Mouse (Mus musculus) c-Kit-positive CD71-negative TER-119-negative erythroid progenitor cells, embryonic 14.5 days (primary cell): ENCODE data around the gene Crot.
"Not testable (repeated sequence)": the region's sequence is repeated elsewhere in the genome, so short reads cannot be mapped to it uniquely, and the experiment has no call there.

Source experiments
- DNase-seq: peaks from one replicate; pipeline ENCODE4 v3.0.0-alpha.2; 2013; ENCODE audit warnings: low read depth

The Crot gene

GRCm38 (mm10) chr5:8995966-8996685 lies 998 bp downstream of the Crot start:
- no peak for DNase-seq

GRCm38 (mm10) chr5:8991626-8992025 lies 5.5 kb downstream of the Crot start:
- no peak for DNase-seq

DNA sequence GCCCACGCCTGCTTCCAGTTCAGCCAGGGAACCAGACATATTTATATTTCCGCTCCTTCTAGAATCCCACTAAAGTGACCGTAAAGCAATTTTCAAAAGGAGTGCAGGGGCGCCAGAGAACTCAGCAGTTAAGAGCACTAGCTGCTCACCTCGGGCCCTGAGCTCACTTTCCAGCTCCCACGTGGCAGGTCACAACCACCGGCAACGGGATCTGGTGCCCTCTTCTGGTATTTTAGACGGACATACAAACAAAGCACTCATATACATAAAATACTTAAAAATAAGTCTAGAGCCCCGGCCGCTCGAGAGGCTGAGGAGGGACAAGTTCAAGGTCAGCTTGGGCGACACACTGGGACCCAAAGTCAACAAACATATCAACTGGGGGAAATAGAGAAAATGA lies 6.6 kb downstream of the Crot start:
- DNase-seq, result no peak

DNA sequence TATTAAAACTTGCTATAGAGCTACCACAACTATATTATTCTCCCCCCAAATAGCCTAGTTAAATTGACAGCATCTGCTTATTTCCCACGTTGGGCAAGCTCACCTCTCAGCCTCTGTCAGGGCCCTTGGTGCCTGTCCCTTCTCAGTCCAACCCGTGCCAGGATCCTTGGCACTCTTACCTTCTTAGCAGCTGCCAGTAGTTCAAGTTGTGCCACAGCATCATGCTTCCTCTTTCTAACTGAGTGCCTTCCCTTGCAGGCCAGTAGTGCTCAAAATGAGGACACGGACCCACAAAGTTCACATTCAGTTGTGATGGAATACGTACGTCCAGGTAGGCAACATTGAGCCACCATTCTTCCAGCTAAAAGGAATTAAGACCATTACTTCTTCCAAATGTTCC lies 9.2 kb downstream of the Crot start:
- DNase-seq, result no peak

DNA sequence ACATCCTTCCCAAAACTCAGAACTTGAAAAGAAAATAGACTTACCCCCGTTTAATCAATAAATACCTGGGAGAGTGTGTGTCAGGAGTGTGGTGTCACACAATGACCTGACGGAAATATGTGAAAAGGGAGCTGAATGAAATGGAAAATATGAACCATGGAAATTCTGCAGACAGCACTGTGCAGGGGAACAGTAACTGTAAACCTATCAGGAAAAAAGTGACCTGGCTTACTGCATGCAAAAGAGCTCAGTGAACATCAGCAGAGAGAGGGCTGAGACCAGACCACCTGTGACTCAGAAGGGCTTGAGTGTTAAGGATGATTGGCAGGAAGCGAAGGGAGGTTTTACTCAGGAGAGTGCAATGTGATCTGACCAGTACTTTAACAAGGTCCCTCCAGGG lies 11.7 kb downstream of the Crot start:
- no peak for DNase-seq

DNA sequence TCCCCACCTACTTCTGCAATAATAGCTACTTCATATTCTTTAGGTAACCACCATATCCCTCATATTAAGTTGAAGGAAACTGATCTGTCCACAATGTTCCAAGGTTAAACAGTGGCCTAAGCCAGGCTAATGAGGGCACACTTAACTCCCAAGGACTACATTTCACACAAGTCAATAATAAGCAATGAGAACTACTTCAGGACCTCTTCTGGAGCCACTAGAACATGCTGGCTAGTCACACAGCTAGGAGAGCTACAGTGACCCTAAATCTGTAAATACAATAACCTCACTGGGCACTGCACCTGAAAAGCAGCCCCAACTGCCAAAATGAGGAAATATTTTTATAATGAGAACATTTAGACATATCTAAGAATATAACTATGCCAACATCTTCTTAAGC lies 22.4 kb downstream of the Crot start:
- DNase-seq, result no peak

DNA sequence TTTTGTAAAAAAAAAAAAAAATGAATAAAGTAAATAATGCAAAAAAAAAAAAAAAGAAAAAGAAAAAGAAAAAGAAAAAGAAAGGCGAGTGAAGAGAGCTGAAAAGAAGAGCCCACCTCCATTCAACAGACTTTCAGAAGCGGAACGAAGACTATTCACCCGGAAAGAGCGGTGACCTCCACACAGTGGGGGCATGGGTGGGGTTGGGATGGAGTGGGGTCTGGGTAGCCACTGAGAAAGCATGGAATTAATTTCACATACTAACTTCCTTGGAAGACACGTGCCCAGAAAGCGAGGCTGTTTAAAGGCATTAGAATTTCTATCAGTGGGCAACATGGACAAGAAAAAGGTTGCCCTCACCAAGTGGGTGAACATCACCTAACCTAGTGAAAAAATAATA lies 24.8 kb downstream of the Crot start:
- no peak for DNase-seq

DNA sequence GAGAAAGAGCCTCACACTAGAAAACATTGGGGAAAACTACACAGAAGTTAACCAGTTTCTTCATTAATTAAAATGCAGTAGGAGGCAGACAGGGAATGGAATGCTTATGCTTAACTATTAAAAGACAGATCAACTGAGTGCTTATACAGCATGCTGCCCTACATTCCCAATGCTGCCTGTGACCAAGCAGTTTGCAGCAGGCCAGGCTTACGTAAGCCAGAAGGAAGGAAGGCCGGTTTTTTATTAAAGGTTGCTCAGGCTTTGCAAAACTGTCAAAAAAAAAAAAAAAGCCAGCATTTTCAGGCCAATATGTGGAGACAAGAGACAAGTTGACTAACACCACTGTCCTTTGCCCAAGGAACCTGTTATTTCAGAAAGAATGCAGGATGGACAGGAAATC lies 26.4 kb downstream of the Crot start:
- DNase-seq, result no peak

- no peak for DNase-seq
Measured at GRCm38 (mm10) chr5:8964487-8964886, 32.6 kb downstream of the Crot start.

GRCm38 (mm10) chr5:8960534-8960933 lies 36.6 kb downstream of the Crot start:
- no peak for DNase-seq

DNA sequence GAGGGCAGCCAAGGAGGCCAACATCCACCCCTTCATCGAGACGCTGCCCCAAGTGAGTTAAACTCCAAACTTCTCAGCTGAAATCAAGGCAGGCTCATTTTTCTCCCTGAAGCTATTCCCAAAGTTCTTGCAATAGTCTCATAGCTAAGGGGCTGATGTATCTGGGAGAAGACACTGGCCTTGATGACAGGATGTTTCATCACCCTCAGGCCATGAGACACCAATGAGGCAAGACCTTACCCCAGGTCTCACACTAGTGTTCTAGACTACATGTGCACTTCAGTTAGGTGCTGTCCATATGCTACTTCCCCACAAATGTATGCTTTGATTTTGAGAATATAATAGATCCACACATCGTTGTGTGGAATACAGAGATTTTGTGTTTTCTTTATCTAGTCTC lies 41.6 kb downstream of the Crot start:
- DNase-seq, result no peak

DNA sequence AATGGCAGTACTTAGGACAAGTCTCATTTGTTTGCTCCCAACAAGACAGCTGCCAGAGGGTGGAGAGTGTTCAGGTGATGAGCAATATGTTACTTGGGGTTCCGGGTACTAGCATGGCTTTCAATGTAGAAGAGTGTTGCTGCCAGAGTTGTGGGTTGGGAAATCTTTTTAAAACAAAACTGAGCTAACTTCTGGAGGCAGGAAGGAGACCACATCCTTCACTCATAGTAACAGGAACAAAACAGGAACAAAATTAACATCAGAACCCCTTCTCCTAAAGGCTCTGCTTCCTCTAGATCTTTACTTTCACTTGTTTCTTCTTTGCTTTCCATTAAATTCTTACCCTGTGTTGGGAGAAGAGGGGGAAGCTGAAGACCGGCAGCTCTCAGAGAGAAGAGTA lies 43.5 kb downstream of the Crot start:
- no peak for DNase-seq

GRCm38 (mm10) chr5:8947423-8948110 lies 49.6 kb downstream of the Crot start:
- DNase-seq, result no peak

GRCm38 (mm10) chr5:8943836-8944235 lies 53.3 kb downstream of the Crot start:
- DNase-seq, result peak; percentile 18

GRCm38 (mm10) chr5:8941266-8941665 lies 55.9 kb downstream of the Crot start:
- not testable (repeated sequence) for DNase-seq

- DNase-seq, result no peak
Measured at GRCm38 (mm10) chr5:8937965-8938364, 59.2 kb downstream of the Crot start.

DNA sequence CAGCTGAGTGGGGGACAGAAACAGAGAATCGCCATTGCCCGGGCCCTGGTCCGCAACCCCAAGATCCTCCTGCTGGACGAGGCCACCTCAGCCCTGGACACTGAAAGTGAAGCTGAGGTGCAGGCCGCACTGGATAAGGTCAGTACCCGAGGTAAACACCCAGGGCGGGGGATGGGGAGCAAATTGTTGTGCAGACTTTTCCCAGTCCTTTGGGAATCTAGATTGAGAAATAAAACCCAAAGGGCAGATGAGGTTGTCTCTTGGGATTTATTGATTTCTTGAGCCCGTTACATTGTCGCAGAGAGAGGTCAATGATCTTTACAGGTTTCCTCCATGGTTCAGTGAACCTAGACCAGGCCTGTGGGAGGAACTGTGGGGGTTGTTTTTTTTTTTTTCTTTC lies 68.7 kb downstream of the Crot start:
- no peak for DNase-seq

- DNase-seq, result peak; percentile 37
Measured at GRCm38 (mm10) chr5:8917069-8917468, 80.1 kb downstream of the Crot start.

DNA sequence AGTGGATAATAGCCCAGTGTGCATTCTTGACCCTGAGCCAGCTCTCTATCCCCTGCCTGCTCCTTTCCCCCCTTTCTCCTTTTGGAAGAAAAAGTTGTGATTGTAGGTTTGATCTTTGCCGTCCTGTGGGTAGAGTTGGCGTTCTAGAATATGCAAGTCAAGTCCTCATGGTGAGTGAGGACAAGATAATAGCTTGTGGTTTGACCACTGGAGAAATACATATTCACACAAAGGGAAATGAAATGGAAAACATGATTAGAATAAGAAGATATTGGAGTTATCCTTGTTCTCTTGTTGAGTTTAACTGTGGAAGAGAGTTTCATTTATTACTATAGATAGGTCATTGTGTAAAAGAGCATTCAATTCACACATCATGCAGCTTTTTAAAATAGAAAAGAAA lies 80.7 kb downstream of the Crot start:
- no peak for DNase-seq
